ENCODE assay signal across 10 mouse cellular contexts in the genomic region with DNA sequence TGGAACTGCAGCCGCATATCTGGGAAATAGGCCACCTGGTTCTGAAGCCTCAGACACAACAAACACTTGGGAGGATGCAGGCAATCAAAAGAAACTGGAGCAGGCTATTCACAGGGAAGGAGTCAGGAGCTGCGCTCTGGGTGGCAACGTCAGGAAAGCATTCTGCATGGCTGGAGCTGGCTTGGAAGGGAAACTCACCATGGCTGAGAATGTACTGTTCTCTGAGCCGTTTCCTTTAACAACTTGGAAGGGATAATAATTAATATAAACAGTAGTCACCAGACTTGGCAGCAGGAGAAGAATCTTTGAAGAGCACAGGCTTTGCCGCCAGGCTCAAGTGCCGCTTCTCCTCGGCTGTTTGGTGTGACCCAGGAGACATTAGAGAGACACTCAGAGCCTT.
DNase-seq lines count a peak whose midpoint lies in the region; ATAC-seq lines count a peak whose summit lies in the region.
"Had no signal": no experiment of that assay in that cellular context is flagged by ENCODE, and none has a peak within 500 bp of the region (broad histone marks: within the 10 kb centered on the region; RNA-seq: fewer than 3 reads in every experiment).

No protein-coding gene starts in this region.

- H3K4me2 ChIP-seq in hindbrain, embryonic 16.5 days (ENCODE audit: low read length) = no peak overlapping the region
- no peak overlapping the region for H3K4me2 ChIP-seq in hindbrain, embryonic 13.5 days

- H3K27ac ChIP-seq in hindbrain, embryonic 16.5 days (ENCODE audit: low read depth, low read length) = no peak overlapping the region
- no peak overlapping the region for H3K27ac ChIP-seq in hindbrain, embryonic 13.5 days

- H3K36me3 ChIP-seq in hindbrain, embryonic 16.5 days (ENCODE audit: control insufficient read depth, insufficient read depth, low read length) = no peaks in the 10 kb centered on the region
- H3K36me3 ChIP-seq in hindbrain, embryonic 13.5 days = no peaks in the 10 kb centered on the region

- DNase-seq in right cerebral cortex, postnatal 10 days (ENCODE audit: low spot score in 2 of 2) = peak; percentile 37 to 45
- no peak for DNase-seq in right cerebral cortex, postnatal 4 days
- peak; percentile 13 to 32 for DNase-seq in left cerebral cortex, postnatal 25 days (ENCODE audit: low spot score in 2 of 2)
- DNase-seq in thymus, postnatal 0 days (ENCODE audit: low spot score) = no peak
- no peak for DNase-seq in spleen, adult 18-20 months
- DNase-seq: adrenal gland, adult 8-10 months had no signal

- 52% methylated on average over 7 of the region's 7 CpGs for WGBS in hindbrain, embryonic 16.5 days
- WGBS in hindbrain, embryonic 13.5 days = 68% methylated on average over 7 of the region's 7 CpGs

- ATAC-seq in hindbrain, embryonic 16.5 days = peak; percentile 81
- no peak for ATAC-seq in hindbrain, embryonic 13.5 days (ENCODE audit: low FRiP score)
- no peak for ATAC-seq in megakaryocyte progenitor cell, adult 5-6 weeks (replicated peaks; ENCODE audit: poor library complexity)

- H3K4me1 ChIP-seq in hindbrain, embryonic 16.5 days (ENCODE audit: control insufficient read depth, insufficient read depth, low read depth, low read length) = no peaks in the 10 kb centered on the region; the same call in 1 of the 2 replicates
- no peaks in the 10 kb centered on the region for H3K4me1 ChIP-seq in hindbrain, embryonic 13.5 days (replicated peaks)

- H3K4me3 ChIP-seq in hindbrain, embryonic 16.5 days (ENCODE audit: low read length) = no peak overlapping the region
- H3K4me3 ChIP-seq in hindbrain, embryonic 13.5 days = no peak overlapping the region
- H3K4me3 ChIP-seq: erythroblast, embryonic 14.5 days had no signal

- intact Hi-C loops in left cerebral cortex, postnatal 25 days (cut with DNase I) = no loop called here

- no peaks in the 10 kb centered on the region for H3K27me3 ChIP-seq in hindbrain, embryonic 16.5 days (replicated peaks; ENCODE audit: control insufficient read depth, insufficient read depth, low read length)
- no peaks in the 10 kb centered on the region for H3K27me3 ChIP-seq in hindbrain, embryonic 13.5 days

- no peaks in the 10 kb centered on the region for H3K9me3 ChIP-seq in hindbrain, embryonic 16.5 days (ENCODE audit: control insufficient read depth, low read length)
- H3K9me3 ChIP-seq in hindbrain, embryonic 13.5 days = no peaks in the 10 kb centered on the region

- no peak overlapping the region for H3K9ac ChIP-seq in hindbrain, embryonic 16.5 days (ENCODE audit: low read depth, low read length)
- H3K9ac ChIP-seq in hindbrain, embryonic 13.5 days = no peak overlapping the region

Comparison
In these comparisons a context has a peak if more than half of its experiments do, and no peak if none do; other contexts are left out.
1. DNase-seq: peak in right cerebral cortex, postnatal 10 days (2 of 2) and left cerebral cortex, postnatal 25 days (2 of 2); none in right cerebral cortex, postnatal 4 days (single experiment), thymus, postnatal 0 days (single experiment) and spleen, adult 18-20 months (0 of 2).